Mouse (Mus musculus): Measurements from ENCODE around the gene Gm1043.

Gene Gm1043

DNA sequence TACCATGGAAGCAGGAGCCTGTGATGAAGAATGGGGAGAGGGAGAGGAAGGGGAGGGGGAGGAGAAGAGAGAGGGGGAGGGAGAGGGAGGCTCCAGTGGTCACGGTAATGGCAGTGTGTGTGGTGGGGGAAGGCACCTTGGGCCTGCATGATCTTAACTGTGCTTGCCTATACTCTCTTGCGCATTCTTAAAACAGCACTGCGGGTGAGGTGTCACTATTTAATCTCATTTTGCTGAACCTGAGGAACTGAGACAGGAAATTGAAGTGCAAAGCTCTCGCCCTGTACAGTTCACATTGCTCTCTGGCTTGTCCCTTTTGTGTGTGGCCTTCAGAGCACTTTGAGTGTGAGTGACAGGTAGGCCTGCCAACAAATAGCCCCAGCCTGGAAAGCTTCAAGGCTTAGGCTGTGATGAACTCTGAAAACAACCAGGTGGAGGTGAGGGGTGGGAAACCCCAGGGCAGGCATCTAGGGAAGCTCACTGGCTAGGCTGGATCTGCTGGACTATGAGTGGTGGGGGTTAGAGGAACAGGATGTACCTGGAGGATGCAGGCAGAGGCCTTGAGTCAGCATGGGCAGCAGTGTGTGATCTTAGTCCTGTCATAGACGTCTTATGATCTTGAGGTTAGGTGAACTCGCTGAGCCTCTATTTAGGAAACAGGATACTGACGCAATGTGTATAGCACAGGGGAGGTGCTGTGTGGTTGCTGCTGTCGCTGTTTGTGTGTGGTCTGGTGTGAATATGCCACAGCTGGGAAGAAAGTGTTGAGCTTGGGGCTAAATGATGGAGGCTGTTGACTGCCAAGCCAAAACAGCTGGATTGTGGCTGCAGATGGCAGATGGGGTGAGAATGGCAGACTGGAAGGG is 18.2 kb upstream of the Gm1043 start:
- no peak for DNase-seq (ENCODE audit: extremely low read depth, low read depth)

DNA sequence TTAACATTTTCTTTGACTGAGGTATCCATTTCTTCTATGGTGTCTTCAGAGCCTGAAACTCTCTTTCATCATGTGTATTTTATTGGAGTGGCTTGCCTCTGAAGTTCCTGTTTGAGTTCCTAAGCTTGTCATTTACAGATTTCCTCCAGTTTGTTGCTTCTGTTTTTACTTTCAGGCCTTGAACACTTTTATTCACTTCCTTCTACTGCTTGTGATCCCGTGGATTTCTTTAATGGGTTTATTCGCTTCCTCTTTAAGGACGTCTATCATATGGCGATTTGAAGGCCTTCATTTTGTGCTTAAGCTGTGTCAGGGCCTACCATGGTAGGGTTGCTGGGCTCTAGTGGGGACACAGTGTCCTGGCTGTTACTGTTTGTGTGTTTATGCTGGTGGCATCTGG is 11.5 kb upstream of the Gm1043 start:
- no peak for DNase-seq (ENCODE audit: extremely low read depth, low read depth)

GRCm38 (mm10) chr5:37076692-37077329 is 8.4 kb upstream of the Gm1043 start:
- DNase-seq (ENCODE audit: extremely low read depth, low read depth), result no peak

DNA sequence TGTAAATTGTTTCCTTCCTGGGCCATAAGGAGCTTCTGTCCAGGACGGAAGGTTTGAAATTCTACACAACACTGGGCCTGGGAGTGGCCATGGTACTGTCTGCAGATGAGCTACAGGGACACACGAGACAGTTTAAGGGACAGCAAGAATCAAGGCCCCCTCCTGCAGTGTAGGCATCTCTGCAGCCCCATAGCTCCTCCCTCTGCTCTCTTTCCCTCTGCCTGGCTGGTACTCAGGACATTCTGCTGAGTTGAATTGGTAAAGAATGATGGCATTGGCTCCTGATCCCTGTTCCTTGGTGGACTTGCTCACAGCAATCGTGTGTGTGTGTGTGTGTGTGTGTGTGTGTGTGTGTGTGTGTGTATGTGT is 7.9 kb upstream of the Gm1043 start:
- no peak for DNase-seq (ENCODE audit: extremely low read depth, low read depth)

DNA sequence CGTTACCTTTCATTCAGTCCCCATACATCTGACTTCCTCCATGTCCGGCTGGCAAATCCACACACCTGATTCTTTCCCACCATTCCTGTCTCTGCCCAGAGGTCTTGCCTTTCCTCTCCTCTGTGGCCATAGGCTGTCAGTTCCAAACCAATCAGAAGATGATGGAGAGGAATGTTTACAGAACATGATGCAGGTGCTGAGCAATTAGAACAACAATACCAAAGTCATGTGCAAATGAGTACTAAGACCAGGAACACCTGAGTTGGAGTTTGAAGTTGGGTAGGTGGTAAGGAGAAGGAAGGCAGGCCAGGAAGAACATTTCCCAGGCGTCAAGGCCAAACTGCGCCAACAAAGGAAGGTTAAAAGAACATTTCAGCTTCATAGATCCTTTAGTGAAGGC is 5.7 kb upstream of the Gm1043 start:
- no peak for DNase-seq (ENCODE audit: extremely low read depth, low read depth)

- no peak for DNase-seq (ENCODE audit: extremely low read depth, low read depth)
Observed at GRCm38 (mm10) chr5:37080601-37081000, 4.6 kb upstream of the Gm1043 start.

- DNase-seq (ENCODE audit: extremely low read depth, low read depth), result no peak
Observed at GRCm38 (mm10) chr5:37082420-37082819, 2.8 kb upstream of the Gm1043 start.

- DNase-seq (ENCODE audit: extremely low read depth, low read depth), result no peak
Observed at GRCm38 (mm10) chr5:37083209-37083770, 1.9 kb upstream of the Gm1043 start.

DNA sequence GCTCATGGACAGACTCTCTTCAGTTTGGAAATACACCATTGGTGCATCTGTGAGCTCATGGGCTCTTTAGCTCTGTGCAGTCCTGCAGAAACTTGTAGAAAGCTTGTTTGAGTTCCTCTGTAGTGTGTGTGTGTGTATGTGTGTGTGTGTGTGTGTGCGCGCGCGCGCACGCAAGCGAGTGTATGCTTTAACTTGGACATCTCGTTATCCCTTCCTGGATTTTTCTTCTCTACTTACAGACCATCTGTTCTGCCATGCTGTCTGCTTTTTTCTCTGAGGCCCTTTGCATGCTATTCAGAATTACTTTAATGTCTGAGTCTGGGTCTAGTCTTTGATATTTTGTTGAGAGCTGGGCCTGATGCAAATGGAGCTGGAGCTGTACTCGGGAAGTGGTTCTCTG is 1.3 kb upstream of the Gm1043 start:
- DNase-seq (ENCODE audit: extremely low read depth, low read depth), result no peak

DNA sequence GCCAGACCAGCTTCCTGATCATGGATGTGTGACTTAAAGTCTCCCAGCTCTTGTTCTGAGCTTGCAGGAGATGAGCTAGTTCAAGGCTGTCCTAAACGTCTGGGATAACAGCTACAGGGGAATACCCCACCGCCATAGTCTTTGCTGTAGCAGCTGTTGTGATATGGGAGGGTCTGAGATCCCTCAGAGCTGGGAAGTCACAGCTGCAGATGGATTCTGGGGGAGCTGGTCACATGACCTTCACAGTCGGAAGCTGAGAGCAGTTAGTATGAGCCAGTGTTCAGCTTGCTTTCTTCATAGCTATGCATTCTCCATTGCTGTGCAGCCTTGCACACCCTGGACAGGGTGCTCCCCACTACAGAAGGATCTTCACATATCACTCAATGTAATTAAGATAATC is 748 bp downstream of the Gm1043 start:
- no peak for DNase-seq (ENCODE audit: extremely low read depth, low read depth)

GRCm38 (mm10) chr5:37087786-37088185 is 2.6 kb downstream of the Gm1043 start:
- DNase-seq (ENCODE audit: extremely low read depth, low read depth), result no peak

- DNase-seq (ENCODE audit: extremely low read depth, low read depth), result no peak
Observed at GRCm38 (mm10) chr5:37088342-37089108, 3.4 kb downstream of the Gm1043 start.

GRCm38 (mm10) chr5:37091171-37091628 is 6.0 kb downstream of the Gm1043 start:
- DNase-seq (ENCODE audit: extremely low read depth, low read depth), result no peak

GRCm38 (mm10) chr5:37094941-37095340 is 9.8 kb downstream of the Gm1043 start:
- no peak for DNase-seq (ENCODE audit: extremely low read depth, low read depth)

DNA sequence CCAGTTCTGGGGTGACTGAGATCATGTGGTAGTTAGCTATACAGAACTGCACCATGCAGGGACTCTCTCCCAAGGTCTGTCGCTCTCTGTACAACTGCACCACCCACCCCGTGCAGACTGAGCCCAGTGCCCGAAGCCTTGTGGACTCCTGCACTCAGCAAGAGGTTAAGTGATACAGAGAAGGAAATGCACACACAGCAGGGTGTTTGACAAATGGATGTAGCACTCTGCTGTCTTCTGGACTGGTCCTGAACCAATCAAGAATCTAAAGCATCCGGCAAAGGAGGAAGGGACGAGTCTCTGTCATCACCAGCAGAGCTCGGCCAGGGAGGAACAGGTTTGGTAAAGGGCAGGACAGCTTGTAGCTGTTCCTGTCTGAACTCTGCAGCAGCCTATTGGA is 12.4 kb downstream of the Gm1043 start:
- DNase-seq (ENCODE audit: extremely low read depth, low read depth), result no peak

GRCm38 (mm10) chr5:37100813-37101212 is 15.6 kb downstream of the Gm1043 start:
- DNase-seq (ENCODE audit: extremely low read depth, low read depth), result no peak

DNA sequence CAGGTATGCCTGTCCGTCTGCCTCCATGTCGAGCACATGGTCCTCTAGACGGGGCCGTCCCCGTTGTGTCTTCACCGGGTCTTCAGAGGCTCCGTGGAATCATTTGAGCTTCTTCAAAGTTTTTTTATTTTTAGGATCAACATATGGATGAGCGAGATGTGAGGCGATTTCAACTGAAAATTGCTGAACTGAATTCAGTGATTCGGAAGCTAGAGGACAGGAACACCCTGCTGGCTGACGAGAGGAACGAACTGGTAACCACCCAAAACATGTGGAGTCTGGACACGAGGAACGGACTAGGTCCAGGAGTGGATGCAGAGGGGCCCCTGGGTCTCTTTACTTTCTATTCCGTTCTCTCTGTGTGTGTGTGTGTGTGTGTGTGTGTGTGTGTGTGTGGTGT is 16.5 kb downstream of the Gm1043 start:
- no peak for DNase-seq (ENCODE audit: extremely low read depth, low read depth)

DNA sequence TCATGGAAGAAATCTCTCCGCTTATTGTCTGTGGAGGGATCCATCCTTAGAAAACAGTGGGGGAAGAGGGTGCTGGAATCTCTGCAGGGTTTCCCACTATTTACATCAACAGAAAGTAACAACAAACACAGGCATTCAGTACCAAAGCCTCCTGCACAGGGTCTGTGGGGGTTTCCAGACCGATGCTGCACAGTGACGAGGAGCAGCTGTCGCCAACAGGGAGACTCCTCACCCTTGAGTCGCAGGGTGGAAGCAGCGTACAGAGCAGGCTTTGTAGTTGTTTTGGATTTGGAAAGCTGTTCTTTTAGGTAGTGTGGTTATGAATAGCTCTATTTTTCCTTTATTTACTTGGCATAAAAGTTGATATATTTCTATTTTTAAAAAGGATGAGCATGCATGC is 16.9 kb downstream of the Gm1043 start:
- DNase-seq (ENCODE audit: extremely low read depth, low read depth), result no peak

GRCm38 (mm10) chr5:37105531-37106456 is 20.6 kb downstream of the Gm1043 start:
- DNase-seq (ENCODE audit: extremely low read depth, low read depth), result no peak

DNA sequence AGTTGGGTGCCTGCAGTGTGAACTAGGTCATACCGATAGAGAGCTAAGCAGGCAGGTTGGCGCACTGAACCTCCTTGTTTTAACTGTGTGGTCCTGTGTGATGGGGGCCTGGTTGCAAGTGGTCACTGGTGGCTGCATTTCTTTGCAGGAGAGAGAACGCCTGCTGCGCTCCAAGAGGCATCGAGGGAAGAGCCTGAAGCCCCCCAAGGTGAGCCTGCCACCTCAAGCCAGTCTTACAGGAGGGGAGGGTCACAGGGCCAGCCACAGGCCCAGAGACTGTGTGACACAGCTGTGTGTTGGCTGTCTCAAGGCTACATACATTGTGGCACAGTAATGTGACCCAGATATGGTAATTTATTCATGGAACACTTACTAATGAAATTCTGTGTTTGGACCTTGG is 21.9 kb downstream of the Gm1043 start:
- DNase-seq (ENCODE audit: extremely low read depth, low read depth), result no peak

- no peak for DNase-seq (ENCODE audit: extremely low read depth, low read depth)
Observed at GRCm38 (mm10) chr5:37107611-37108010, 22.4 kb downstream of the Gm1043 start.

Data from MEL-GATA-1-ER (cell line).